Mouse (Mus musculus): ENCODE results near the gene Smc1b. TPM values are rescaled to one million over a fixed set of nuclear protein-coding genes. Genes with fewer than 3 reads are reported as not detected.

Gene Smc1b
- polyA plus RNA-seq, 1 experiment from 2014 or later = not detected

GRCm38 (mm10) chr15:85142441-85142840, 10.7 kb upstream of the Smc1b start:
- WGBS = 50% methylated on average over 2 of the region's 2 CpGs
- H3K9me3 ChIP-seq (ENCODE audit: low read length) = no peaks in the 10 kb centered on the region
- H3K27ac ChIP-seq (ENCODE audit: low read length) = no peak overlapping the region
- no peak overlapping the region for H3K4me3 ChIP-seq (ENCODE audit: low read depth, low read length)
- no peaks in the 10 kb centered on the region for H3K27me3 ChIP-seq (replicated peaks; ENCODE audit: insufficient read depth, low read length)
- no peaks in the 10 kb centered on the region for H3K4me1 ChIP-seq (ENCODE audit: insufficient read depth, low read depth, low read length)
- no peak for TF ChIP-seq EP300 (IDR thresholded peaks at IDR 0.05)
- TF ChIP-seq CTCF (IDR thresholded peaks at IDR 0.05) = no peak
- no peak overlapping the region for H3K9ac ChIP-seq (replicated peaks; ENCODE audit: low read depth)
- DNase-seq (ENCODE audit: low spot score) = no peak
- no peak overlapping the region for H3K4me2 ChIP-seq (replicated peaks; ENCODE audit: low read depth, low read length)
- ATAC-seq = no peak
- H3K36me3 ChIP-seq (ENCODE audit: insufficient read depth, low read length) = no peaks in the 10 kb centered on the region

GRCm38 (mm10) chr15:85141290-85141689, 9.5 kb upstream of the Smc1b start:
- Histone ChIP-seq H3K27me3 (replicated peaks; ENCODE audit: insufficient read depth, low read length) (no peaks in the 10 kb centered on the region), H3K4me3 (ENCODE audit: low read depth, low read length) (no peak overlapping the region), H3K9ac (replicated peaks; ENCODE audit: low read depth) (no peak overlapping the region), H3K36me3 (ENCODE audit: insufficient read depth, low read length) (no peaks in the 10 kb centered on the region), H3K4me1 (ENCODE audit: insufficient read depth, low read depth, low read length) (no peaks in the 10 kb centered on the region), H3K9me3 (ENCODE audit: low read length) (no peaks in the 10 kb centered on the region), H3K27ac (ENCODE audit: low read length) (no peak overlapping the region), H3K4me2 (replicated peaks; ENCODE audit: low read depth, low read length) (no peak overlapping the region)
- WGBS = 69% methylated on average over 10 of the region's 10 CpGs
- no peak for TF ChIP-seq EP300 (IDR thresholded peaks at IDR 0.05)
- TF ChIP-seq CTCF (IDR thresholded peaks at IDR 0.05) = no peak
- DNase-seq (ENCODE audit: low spot score) = no peak
- ATAC-seq = no peak

DNA sequence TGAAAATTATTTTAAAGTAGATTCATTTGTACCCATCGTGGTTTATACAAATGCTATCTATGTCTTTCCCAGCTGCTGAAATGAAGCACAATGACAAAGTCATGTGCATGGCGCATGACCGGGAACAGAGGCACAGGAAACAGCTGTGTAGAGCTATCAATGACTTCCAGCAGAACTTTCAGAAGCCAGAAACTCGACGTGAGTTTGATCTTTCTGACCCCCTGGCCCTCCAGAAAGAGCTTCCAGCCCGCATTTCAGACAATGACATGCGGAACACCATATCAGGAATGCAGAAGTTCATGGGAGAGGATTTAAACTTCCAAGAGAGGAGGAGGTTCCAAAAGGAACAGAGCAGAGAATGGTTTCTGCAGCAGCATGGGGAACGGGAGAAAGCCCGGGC, 3.4 kb upstream of the Smc1b start:
- Histone ChIP-seq H3K4me3 (ENCODE audit: low read depth, low read length) (no peak overlapping the region), H3K9me3 (ENCODE audit: low read length) (no peaks in the 10 kb centered on the region), H3K4me2 (replicated peaks; ENCODE audit: low read depth, low read length) (no peak overlapping the region), H3K9ac (replicated peaks; ENCODE audit: low read depth) (no peak overlapping the region), H3K27ac (ENCODE audit: low read length) (no peak overlapping the region), H3K27me3 (replicated peaks; ENCODE audit: insufficient read depth, low read length) (no peaks in the 10 kb centered on the region), H3K4me1 (ENCODE audit: insufficient read depth, low read depth, low read length) (0 out of 2 replicates have a peak, but pooled peaks cover 2% of the 10 kb centered on the region), H3K36me3 (ENCODE audit: insufficient read depth, low read length) (no peaks in the 10 kb centered on the region)
- no peak for TF ChIP-seq CTCF (IDR thresholded peaks at IDR 0.05)
- DNase-seq (ENCODE audit: low spot score) = no peak
- 33% methylated on average over 9 of the region's 9 CpGs for WGBS
- ATAC-seq = no peak

GRCm38 (mm10) chr15:85132193-85132520, 393 bp upstream of the Smc1b start:
- DNase-seq (ENCODE audit: low spot score) (no peak), ATAC-seq (no peak)
- WGBS = 19% methylated on average over 10 of the region's 10 CpGs
- H3K4me2 ChIP-seq (replicated peaks; ENCODE audit: low read depth, low read length) = peak overlapping the region; percentile 33
- no peak overlapping the region for H3K9ac ChIP-seq (replicated peaks; ENCODE audit: low read depth)
- H3K27ac ChIP-seq (ENCODE audit: low read length) = no peak overlapping the region
- H3K27me3 ChIP-seq (replicated peaks; ENCODE audit: insufficient read depth, low read length) = no peaks in the 10 kb centered on the region
- H3K4me3 ChIP-seq (ENCODE audit: low read depth, low read length) = no peak overlapping the region
- no peaks in the 10 kb centered on the region for H3K9me3 ChIP-seq (ENCODE audit: low read length)
- H3K36me3 ChIP-seq (ENCODE audit: insufficient read depth, low read length) = no peaks in the 10 kb centered on the region
- H3K4me1 ChIP-seq (ENCODE audit: insufficient read depth, low read depth, low read length) = 0 out of 2 replicates have a peak, but pooled peaks cover 2% of the 10 kb centered on the region
- TF ChIP-seq EP300 (IDR thresholded peaks at IDR 0.05) (no peak), CTCF (IDR thresholded peaks at IDR 0.05) (no peak)

GRCm38 (mm10) chr15:85085641-85086040, 46.1 kb downstream of the Smc1b start:
- no peak overlapping the region for H3K4me2 ChIP-seq (replicated peaks; ENCODE audit: low read depth, low read length)
- DNase-seq (ENCODE audit: low spot score) (no peak), ATAC-seq (no peak)
- WGBS = 75% methylated on average over 1 of the region's 1 CpGs
- no peaks in the 10 kb centered on the region for H3K9me3 ChIP-seq (ENCODE audit: low read length)
- no peaks in the 10 kb centered on the region for H3K36me3 ChIP-seq (ENCODE audit: insufficient read depth, low read length)
- no peak overlapping the region for H3K27ac ChIP-seq (ENCODE audit: low read length)
- H3K9ac ChIP-seq (replicated peaks; ENCODE audit: low read depth) = no peak overlapping the region
- no peaks in the 10 kb centered on the region for H3K27me3 ChIP-seq (replicated peaks; ENCODE audit: insufficient read depth, low read length)
- H3K4me3 ChIP-seq (ENCODE audit: low read depth, low read length) = no peak overlapping the region
- TF ChIP-seq EP300 (IDR thresholded peaks at IDR 0.05) (no peak), CTCF (IDR thresholded peaks at IDR 0.05) (no peak)
- H3K4me1 ChIP-seq (ENCODE audit: insufficient read depth, low read depth, low read length) = no peaks in the 10 kb centered on the region

- Histone ChIP-seq H3K9me3 (ENCODE audit: low read length) (no peaks in the 10 kb centered on the region), H3K27ac (ENCODE audit: low read length) (no peak overlapping the region), H3K4me1 (ENCODE audit: insufficient read depth, low read depth, low read length) (no peaks in the 10 kb centered on the region), H3K4me3 (ENCODE audit: low read depth, low read length) (no peak overlapping the region), H3K36me3 (ENCODE audit: insufficient read depth, low read length) (no peaks in the 10 kb centered on the region), H3K9ac (replicated peaks; ENCODE audit: low read depth) (no peak overlapping the region), H3K4me2 (replicated peaks; ENCODE audit: low read depth, low read length) (no peak overlapping the region), H3K27me3 (replicated peaks; ENCODE audit: insufficient read depth, low read length) (no peaks in the 10 kb centered on the region)
- TF ChIP-seq EP300 (IDR thresholded peaks at IDR 0.05) (no peak), CTCF (IDR thresholded peaks at IDR 0.05) (no peak)
- DNase-seq (ENCODE audit: low spot score) (no peak), ATAC-seq (no peak)
- WGBS = 89% methylated on average over 2 of the region's 2 CpGs
Measured at GRCm38 (mm10) chr15:85072651-85073050, 59.1 kb downstream of the Smc1b start.

- no peaks in the 10 kb centered on the region for H3K36me3 ChIP-seq (ENCODE audit: insufficient read depth, low read length)
- H3K9ac ChIP-seq (replicated peaks; ENCODE audit: low read depth) = no peak overlapping the region
- no peaks in the 10 kb centered on the region for H3K27me3 ChIP-seq (replicated peaks; ENCODE audit: insufficient read depth, low read length)
- TF ChIP-seq CTCF (IDR thresholded peaks at IDR 0.05) (peak; percentile 86), EP300 (IDR thresholded peaks at IDR 0.05) (no peak)
- DNase-seq (ENCODE audit: low spot score) (peak; percentile 65), ATAC-seq (no peak)
- H3K4me1 ChIP-seq (ENCODE audit: insufficient read depth, low read depth, low read length) = no peaks in the 10 kb centered on the region
- H3K9me3 ChIP-seq (ENCODE audit: low read length) = no peaks in the 10 kb centered on the region
- H3K4me3 ChIP-seq (ENCODE audit: low read depth, low read length) = no peak overlapping the region
- 16% methylated on average over 2 of the region's 2 CpGs for WGBS
- no peak overlapping the region for H3K27ac ChIP-seq (ENCODE audit: low read length)
- no peak overlapping the region for H3K4me2 ChIP-seq (replicated peaks; ENCODE audit: low read depth, low read length)
Measured at GRCm38 (mm10) chr15:85070561-85070960, 61.2 kb downstream of the Smc1b start.
